ENCODE assay signal across 12 mouse cellular contexts in genomic region chr1:34054970-34055369, GRCm38 (mm10).
"Had no signal": no experiment of that assay in that cellular context is flagged by ENCODE, and none has a peak within 500 bp of the region (broad histone marks: within the 10 kb centered on the region; RNA-seq: fewer than 3 reads in every experiment).

No protein-coding gene starts in this region.

- ATAC-seq: midbrain, embryonic 13.5 days had no signal

- H3K9ac ChIP-seq: limb, embryonic 13.5 days; liver, embryonic 14.5 days; midbrain, embryonic 13.5 days; neural tube, embryonic 15.5 days had no signal

- H3K27ac ChIP-seq: limb, embryonic 13.5 days; liver, embryonic 14.5 days; midbrain, embryonic 13.5 days; neural tube, embryonic 15.5 days had no signal

- DNase-seq: kidney, postnatal 14 days; left cerebral cortex, postnatal 4 days; lung, adult 18-20 months; right cerebral cortex, adult 18-20 months; right cerebral cortex, postnatal 25 days; thymus, adult 18-20 months; thymus, postnatal 14 days had no signal

- H3K9me3 ChIP-seq: limb, embryonic 13.5 days; midbrain, embryonic 13.5 days; neural tube, embryonic 15.5 days had no signal

- H3K36me3 ChIP-seq: limb, embryonic 13.5 days; midbrain, embryonic 13.5 days; neural tube, embryonic 15.5 days had no signal

- H3K27me3 ChIP-seq: limb, embryonic 13.5 days; midbrain, embryonic 13.5 days; neural tube, embryonic 15.5 days had no signal

- H3K4me3 ChIP-seq: limb, embryonic 13.5 days; midbrain, embryonic 13.5 days; myocyte; neural tube, embryonic 15.5 days had no signal

- H3K4me2 ChIP-seq: limb, embryonic 13.5 days; midbrain, embryonic 13.5 days; neural tube, embryonic 15.5 days had no signal
